Mouse (Mus musculus) spleen, adult 18-20 months (tissue): Measurements from ENCODE around the gene Itgb6.

Experiments
- DNase-seq, 2 experiments: peaks; one replicate each; pipeline ENCODE4 v3.0.0; 2022; ENCODE audit warnings: mixed read lengths in 2 of 2

Gene Itgb6

DNA sequence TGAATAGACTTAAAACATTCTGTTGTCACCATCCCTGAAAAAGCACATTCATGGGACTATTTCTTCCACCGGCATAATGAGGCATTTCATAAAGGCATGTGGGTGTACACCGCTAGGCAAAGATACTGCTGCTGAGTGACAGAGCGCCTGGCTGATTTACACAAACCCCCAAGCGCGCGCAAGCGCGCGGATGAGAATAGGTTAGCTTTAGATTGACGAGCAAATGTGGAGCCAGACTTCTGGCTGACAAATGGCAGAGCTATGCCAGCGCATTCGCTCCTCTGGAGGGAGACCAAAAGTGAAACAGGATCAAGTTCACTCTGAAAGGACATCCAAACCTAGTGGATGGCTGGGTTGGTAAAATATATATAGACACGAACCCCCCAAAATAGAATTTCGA lies at the start of gene Itgb6:
Itgb6 (minus strand) TSS at position 130 of the 400 bp plus-strand sequence.
- no peak for DNase-seq

DNA sequence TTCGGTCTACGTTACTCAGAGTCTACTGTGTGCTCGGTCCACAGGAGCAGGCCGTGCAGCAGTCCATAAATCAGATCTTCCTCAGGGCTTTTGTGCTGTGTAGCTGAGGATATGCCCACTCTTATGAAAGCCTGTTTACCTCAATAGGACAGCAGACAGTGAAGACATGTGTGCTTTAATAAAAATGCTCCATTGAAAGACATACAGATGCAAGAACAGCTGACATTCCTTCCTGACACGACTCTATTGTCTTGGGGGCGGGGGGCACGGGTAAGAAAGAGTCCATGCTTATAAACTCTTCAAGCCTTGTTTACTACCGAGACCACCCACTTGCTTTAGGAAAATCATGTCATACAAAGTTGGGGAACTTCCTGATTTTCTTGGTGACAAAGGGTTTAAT lies 44.0 kb upstream of the Itgb6 start:
- no peak for DNase-seq

DNA sequence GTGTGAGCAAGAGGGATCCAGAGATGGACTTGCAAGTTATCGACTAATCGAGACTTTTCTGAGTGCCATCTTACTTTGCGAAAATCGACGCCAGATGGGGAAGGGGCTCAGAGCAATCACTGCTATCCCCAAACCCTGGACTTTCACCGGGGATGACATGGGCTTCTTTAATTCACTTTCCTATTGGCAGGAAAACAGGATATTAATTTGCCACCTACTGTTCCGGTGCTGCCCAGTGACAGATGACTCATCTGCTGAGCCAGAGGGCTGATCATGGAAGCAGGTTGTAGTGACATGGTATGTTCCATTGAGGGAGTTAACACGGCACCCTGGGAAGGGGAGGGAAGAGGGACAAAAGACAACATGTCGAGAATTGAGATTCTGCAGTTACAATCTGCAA lies 33.8 kb upstream of the Itgb6 start:
- no peak for DNase-seq

DNA sequence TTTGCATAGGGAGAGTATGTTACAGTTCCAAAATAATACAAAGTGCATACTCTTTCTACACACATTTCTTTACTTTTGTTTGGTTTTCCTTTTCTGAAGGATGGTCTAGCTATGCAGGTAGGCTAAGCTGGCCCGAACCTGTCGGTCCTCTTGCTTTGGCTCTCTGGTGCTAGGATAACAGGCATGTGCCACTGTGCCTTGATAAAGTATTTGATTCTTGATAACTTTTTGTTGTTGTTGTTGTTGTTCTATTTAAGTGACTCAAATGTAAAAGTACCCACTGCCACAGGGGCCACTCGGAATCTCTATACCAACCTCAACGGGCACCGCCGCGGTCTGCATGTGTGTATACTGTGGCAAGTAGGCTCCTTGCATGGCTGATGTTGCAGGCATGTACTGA lies 32.7 kb upstream of the Itgb6 start:
- DNase-seq: no peak

DNA sequence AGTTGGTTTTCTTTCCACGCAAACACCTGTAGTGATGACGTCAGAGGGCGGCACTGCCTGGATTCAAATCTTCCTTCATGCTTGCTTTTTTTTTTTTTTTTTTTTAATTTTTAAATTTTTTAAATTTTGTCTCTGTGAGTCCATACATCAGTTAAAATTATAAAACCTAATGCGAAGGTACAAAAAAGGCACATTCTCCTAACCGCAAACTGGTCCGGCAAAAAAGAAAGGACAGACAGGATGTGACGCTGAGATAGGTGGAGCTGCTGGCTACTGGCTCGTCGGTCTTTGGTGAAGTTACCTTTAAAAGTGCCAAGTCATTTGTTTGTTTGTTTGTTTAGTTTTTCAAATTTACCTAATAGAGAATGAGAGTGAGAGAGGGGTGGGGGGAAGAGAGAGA lies 28.8 kb upstream of the Itgb6 start:
- DNase-seq: no peak

DNA sequence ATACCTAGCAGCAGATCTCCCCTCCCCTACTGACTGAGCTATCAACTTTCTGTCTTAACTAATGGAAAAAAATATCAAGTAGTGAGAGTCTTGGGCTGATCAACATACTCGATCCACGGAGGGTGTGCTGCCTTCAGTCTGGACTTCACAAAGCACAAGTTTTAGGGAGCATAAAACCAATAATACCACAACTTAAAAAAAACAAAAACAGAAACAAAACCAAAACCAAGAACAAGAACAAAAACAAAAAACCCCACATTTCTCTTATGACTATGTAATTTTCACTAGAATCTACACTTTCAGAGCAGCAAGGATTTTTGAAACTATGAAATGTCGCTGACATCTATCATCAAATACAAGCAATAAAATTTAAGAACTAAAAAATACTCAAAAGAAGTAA lies 28.1 kb upstream of the Itgb6 start:
- no peak for DNase-seq

DNA sequence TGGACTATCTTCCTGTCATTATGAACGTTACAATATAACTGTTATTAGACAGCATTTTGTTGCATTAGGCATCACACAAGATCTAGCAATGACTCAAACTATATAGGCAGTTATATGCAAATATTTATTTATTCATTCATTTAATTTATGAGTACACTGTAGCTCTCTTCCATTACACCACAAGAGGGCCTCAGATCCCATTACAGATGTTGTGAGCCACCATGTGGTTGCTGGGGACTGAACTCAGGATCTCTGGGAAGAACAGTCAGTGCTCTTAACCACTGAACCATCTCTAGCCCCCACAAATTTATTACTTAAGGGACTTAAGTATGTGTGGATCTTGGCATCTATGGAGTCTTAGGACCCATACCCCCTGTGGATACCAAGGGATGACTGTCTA lies 26.1 kb upstream of the Itgb6 start:
- no peak for DNase-seq

DNA sequence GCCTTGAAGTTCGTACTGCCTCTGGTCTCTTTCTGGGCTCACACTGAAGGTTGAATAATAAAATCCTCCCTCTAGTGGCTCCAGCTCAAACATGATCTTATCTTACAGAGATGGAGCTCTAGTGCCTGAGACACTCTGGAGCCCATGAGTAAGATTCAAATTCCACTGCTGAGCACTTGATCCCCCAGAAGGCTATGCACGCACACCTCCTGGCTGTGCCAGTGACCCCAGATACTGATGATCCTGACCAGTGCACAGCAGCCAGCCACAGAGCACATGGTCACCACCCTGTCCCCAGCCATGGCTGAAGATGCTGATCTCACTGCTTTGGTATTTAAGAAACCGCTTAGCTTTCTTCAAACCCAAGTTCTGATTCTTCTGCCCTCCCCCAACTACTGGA lies 25.1 kb upstream of the Itgb6 start:
- no peak for DNase-seq

DNA sequence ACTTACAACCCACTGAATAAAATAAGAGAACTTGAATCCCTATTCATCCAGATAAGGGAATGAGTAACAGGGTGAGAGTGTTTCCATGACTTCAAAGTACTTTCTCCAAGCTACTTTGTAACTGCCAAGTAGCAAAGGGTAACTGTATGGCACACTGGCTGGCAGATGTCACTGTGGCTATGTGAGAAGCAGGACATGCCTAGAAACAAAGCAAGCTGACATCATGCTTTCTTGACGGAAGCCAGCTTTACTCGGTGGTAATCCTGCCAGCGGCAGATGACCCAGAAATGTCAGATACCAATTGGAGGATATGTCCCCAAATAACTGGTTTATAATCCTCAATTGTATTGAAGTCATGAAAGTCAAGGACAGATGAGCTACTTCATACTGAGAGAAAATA lies 22.2 kb upstream of the Itgb6 start:
- DNase-seq: no peak

DNA sequence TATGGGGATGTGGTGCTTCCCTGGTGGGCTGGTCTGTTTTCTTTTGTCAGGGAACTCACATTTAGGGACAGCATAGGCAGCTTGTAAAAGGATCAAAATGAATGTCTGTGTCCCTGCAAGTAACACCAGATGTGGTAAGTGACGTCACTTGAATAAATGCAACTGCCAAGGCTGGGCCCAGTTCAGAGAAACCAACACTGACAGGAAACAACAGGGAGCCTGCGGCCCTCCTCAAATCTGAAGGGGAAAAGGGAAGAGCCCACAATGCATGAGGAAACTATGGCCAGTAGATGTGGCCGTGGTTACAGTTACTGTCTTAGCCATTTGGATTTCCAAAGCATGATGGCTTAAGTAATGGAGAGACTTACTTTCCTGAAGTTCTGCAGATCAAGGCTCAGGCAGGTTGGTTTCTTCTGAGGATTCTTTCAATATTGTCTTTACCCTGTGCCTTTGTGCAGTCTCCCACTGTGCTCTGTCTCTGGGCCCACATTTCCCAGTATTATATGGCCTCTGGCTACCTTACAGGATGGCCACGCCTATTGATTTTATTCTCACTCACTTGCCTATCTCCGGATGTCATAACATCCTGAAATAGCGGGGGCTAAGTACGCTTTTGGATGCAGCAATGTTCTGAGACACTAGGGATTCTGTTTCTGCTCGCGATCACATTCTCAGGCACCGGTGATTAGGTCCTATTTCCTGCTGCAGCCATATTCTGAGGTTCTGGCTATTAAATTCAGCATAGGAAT lies 17.1 kb upstream of the Itgb6 start:
- no peak for DNase-seq

DNA sequence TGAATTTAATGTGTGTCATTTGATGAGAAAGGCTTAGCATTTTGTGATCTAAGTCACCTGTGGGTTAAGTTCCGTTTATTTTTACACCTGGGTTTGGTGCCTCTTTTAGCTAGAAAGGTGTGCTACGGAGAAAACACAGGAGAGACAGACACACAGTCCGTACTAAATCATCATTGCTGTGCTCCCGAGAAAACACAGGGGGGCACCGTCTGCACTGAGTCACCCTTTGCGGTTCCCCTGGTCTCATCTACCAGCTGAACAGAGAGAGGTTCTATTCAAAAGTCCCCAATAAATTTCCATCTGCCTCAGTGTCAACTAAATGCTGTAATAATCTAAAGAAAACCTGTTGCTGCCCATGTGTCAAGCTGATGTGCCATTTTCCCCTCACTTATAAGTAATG lies 8.5 kb upstream of the Itgb6 start:
- no peak for DNase-seq

DNA sequence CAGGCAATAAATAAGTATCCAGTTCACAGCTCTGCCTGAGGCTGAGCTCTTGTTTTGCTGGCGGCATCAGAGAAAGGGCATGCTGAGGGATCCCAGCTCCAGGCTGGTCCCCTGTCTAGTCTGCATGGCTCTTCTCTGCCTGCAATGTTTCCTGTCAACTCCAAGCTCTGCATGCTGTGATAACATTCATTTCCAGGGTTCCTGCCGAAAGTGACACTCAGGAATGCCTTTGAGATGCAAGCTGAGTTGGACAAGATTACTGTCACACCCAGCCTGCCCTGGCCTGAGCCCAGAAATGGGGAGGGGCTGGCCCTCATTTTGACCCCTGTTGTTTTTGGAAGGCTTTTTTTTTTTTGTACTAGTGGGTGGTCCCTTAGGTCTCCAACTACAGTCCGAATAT lies 7.6 kb upstream of the Itgb6 start:
- no peak for DNase-seq

DNA sequence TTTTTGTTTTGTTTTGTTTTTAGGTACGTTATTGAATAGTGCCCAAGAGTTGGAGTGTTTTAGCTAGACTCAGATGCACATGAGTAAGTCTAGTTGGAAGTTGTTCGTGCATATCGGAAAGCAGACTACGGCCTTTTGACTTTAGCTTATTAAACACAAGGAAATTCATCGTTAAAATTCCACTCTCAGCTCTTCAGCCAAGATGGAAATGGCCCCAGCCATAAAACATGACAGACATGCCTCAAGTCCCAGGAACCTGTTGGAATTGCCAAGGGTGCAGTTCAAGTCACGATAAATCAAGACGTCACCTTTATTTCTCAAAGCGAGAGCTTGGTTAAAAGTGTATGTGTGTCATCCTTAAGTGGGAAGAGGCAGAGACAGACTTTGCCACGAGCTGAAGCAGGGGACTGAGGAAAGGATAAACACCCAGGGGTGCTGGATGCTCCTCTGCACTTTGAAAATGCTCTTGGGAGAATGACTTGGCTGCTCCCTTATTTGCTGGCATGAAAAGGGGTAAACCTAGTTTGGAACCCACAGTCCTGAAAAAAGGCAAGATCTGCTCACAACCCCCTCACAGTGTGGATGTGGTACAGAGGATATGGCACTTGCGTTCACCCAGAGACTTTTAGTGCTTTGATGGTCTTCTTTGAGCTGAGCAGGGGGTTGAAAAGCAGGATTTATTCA lies 6.6 kb upstream of the Itgb6 start:
- no peak for DNase-seq

DNA sequence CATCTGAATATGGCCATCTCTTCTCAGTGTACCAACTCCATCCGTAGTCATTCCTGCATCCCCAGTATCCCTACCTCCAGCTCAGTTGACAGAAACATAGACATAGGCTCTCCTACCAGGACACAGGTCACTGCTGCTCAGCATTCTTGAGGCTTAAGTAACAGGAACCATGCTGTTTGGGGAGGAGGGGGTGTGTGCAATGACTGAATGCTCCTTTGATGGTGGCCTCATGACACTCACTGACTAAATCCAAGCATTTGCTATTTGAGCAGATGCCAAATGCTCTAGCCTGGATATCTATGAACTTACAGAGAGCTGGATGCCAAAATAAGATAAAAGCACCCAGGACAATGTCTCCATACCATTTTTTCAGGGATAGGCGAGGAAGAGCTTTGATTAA lies 2.2 kb upstream of the Itgb6 start:
- no peak for DNase-seq

DNA sequence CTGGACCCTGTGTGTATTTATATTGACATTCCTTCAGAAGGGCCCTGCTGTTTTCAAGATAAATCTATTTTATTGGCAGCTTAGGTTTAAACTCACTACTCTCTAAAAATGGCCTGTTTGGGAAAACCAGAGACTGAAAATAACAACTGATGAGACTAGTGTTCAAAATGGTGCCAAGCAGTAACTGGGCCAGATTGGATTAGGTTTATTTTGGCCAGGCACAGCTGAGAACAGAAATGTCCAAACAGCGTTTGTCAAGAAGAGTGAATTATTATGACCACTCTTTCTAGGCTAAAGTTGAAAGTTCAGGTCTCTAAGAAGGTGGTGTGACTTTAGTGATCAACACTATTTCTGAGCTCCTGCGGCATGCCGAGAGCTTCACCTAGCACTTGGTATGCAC lies 524 bp upstream of the Itgb6 start:
- DNase-seq: no peak

DNA sequence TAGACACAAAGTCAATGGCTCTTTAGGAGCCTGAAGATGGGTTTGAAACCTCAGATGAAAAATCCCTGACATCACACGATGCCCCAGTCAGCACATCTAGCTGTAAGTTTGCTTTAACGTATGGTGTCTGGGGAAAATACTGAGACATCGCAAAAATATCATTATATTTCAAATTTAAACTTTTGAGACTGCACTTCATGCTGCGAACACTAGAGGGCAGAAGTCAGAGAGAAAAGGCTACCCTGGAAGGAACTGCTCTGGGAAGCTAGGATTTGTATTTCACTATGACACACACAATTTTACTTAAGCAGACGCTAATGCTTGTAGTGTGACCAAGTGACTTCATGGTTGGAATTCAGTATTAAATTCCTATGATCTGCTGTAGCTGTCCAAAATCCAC lies 1.5 kb downstream of the Itgb6 start:
- DNase-seq: peak in 1 of 2 experiments; percentile 12

DNA sequence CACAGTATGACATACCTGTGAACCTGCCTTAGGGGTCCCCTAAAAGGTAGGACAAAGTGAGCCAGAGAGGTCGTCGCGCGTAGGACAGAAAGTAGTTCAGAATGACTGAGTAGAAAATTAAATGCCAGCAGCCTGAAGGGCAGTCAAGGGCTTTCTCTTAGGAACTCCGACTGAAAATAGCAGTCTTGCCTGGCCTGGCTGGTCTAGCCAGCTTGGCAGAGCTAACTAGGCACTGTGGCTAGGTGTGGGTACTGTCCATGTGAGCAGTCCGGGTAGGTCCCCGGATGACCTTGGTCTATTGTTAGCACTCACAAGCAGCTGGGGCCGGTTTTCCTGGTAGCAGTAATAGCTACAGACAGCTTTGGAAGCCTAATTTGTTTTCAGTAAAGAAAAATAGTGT lies 2.2 kb downstream of the Itgb6 start:
- DNase-seq: no peak

DNA sequence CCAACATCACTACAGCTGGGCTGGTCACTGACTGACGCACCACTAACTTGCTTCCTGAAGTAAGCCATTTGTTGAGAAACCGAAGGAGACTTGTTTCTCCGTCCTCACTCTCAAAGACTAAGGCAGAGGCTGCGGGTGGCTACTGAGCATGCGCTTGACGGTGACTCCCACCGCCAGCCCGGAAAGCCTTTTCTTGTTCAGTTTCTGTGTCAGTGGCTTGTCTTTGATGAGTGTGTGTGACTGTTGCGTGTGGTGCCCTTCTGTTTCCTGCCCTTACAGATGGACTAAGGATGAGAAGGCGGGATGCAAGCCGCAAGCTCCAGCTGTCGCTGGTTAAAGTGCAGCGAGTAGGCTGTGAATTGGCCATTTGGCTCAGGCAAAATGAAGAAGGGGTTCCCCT lies 5.1 kb downstream of the Itgb6 start:
- DNase-seq: no peak

DNA sequence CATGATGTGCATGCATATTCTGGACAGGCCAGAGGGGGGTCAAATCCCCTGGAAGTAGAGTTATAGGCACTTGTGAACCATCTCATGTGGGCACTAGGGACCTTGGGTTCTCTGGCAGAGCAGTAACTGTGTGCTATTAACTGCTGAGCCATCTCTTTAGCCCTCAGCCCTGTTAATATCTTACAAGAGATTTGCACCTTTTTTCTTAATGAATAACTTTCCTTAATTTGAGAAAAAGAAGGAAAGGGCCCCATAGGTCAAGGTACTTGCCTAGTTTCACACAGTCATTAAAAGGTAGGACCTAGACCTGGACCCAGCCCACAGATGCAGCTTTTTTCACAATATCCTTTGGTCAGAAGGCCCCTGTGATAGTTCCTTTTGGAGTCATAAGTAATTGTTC lies 5.9 kb downstream of the Itgb6 start:
- no peak for DNase-seq

DNA sequence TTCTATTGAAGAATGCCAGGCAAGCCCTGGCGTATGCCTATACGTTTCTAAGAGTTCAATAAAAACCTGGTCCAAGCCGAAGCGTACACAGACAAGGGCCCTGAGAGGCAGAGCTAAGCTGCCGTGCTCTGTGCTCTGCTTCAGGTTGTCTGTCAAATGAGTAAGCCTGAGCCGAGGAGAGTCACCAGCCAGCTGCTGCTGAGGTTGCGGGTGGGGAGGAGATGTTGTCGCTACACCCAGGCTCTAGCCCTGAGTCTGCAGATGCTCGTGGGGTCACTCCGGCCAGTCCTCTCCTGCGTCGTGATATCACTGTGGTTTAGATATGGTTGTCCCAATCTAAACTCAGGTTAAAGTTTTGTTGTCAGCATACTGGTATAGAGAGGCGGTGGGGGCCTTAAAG lies 6.7 kb downstream of the Itgb6 start:
- DNase-seq: no peak

DNA sequence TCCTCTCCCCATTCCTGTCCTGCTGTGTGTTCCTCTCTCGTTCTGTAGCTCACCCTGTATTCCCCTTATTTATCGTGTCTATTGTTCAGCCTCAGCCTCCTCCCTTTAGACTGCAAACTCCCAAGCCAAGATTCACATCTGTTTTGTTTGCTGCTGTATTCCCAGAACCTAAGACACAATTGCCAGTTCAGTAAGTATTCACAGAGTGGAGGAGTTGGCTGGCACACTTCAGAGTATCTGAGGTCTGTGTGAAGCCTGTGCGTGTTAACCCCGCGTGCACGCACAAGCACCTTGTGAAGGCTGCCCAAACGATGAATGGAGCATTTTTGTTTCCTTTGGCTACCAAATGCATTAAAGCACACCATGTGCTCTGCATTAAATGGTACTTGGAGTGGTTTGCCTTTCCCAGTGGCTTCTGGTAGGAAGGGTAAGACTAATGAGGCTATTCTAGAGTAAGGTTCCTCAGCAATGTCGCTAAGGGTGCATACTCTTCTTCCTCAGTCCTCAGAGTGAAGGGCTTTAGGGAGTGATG lies 7.4 kb downstream of the Itgb6 start:
- DNase-seq: no peak

DNA sequence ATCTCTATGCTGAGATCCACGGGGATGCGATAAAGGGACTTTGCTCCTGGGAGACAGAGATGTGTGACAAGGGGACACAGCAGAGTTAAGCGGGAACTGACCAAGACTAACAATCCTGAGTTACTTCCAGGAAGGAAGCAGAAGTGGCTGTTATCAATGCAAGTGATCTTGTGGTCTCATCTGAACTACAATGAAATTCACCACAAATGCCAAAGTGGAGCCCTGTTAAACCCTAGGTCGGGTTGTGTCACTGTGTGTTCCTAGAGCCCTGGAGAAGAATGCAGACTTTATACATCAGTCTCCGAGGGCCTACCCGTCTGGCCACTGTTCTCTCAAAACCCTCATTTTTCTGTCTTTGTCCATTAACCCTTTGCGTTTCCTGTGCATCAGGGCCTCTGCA lies 8.0 kb downstream of the Itgb6 start:
- DNase-seq: no peak

DNA sequence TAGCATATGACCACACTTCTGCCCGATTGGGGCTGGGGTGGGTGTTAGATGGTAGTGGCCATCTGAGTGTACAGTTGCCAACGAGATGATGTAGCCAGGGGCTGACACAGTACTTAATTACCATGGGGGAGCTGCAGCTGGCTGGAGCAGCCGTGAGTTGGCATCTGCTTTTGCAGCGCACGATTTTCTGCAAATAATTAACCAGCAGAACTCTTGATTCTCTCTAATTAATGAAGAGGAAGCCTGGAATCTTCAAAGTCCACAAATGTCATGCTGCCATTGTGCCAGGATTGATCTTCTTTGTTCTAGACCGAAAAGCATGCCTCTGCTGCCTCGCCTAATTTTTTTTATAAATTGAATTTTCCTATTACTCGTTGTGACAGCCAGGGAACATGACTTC lies 8.6 kb downstream of the Itgb6 start:
- DNase-seq: no peak

DNA sequence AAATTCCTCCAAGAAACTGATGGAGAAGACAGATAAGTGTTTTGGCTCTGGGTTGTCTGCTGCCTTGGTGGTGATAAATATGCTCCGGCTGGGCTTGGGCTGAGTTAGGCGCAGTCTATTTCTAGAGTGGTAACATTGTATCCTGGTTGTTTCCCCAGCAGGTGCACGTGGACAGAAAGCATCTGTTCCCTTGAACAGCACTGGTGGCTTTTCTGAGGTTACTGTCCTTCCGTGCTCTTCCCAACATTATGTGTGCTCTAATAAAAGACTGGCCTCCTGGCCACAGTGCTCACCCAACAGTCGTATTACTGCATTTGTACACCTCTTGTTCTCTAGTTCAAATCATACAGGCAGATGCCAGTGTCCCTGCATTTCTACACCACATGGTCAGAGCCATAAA lies 9.6 kb downstream of the Itgb6 start:
- DNase-seq: no peak

DNA sequence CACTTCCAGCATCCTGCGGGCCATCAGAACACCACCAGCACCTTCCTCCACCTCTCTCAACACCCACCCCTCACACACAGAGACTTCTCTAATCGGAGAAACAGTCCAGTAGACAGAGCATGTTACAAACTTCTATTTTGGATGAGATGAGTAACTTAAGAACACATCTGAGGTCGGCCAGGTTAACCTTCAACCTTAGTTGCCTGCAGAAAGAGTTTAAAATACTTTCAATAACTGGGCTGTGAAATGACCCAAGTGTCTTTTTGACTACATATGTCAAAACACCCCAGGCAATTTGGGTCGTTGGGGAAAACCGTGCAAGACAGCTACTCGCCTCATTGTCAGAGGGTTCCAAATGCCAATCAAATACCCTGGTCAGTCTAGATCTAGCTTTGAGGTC lies 10.0 kb downstream of the Itgb6 start:
- no peak for DNase-seq
